Comparison of ENCODE assay signal across 8 mouse cellular contexts in genomic region chr16:36071450-36072379, GRCm38 (mm10). TPM values are rescaled to one million over a fixed set of nuclear protein-coding genes. Genes with fewer than 3 reads are reported as not detected.
DNase-seq lines count a peak whose midpoint lies in the region; ATAC-seq lines count a peak whose summit lies in the region.

Fam162a (minus strand) TSS chr16:36071594.
Ccdc58 (plus strand) TSS chr16:36071685.

- peak within 1 kb of the TSS; percentile 83 for H3K4me2 ChIP-seq in heart, embryonic 14.5 days (ENCODE audit: low read length)
- peak within 1 kb of the TSS; percentile 89 for H3K4me2 ChIP-seq in liver, embryonic 13.5 days
- peak within 1 kb of the TSS; percentile 67 for H3K4me2 ChIP-seq in stomach, embryonic 16.5 days (ENCODE audit: low read depth, low read length)

- H3K27me3 ChIP-seq in heart, embryonic 14.5 days (ENCODE audit: control insufficient read depth, insufficient read depth, low read length), result no peaks in the 10 kb centered on the region
- H3K27me3 ChIP-seq in liver, embryonic 13.5 days, result no peaks in the 10 kb centered on the region
- no peaks in the 10 kb centered on the region for H3K27me3 ChIP-seq in stomach, embryonic 16.5 days (ENCODE audit: control insufficient read depth, insufficient read depth, low read length)

- H3K27ac ChIP-seq in brown adipose tissue, adult 24 weeks (replicated peaks; ENCODE audit: low read depth, low read length), result peak within 1 kb of the TSS; percentile 99
- peak within 1 kb of the TSS; percentile 100 for H3K27ac ChIP-seq in heart, embryonic 14.5 days (replicated peaks in 1 of 2; ENCODE audit: control insufficient read depth in 1 of 2, insufficient read depth in 1 of 2, low read depth in 2 of 2, low read length in 2 of 2)
- H3K27ac ChIP-seq in liver, embryonic 13.5 days, result peak within 1 kb of the TSS; percentile 94
- H3K27ac ChIP-seq in stomach, embryonic 16.5 days (ENCODE audit: low read length), result peak within 1 kb of the TSS; percentile 99

- peak within 1 kb of the TSS; percentile 86 for H3K4me3 ChIP-seq in brown adipose tissue, adult 24 weeks (ENCODE audit: insufficient read depth, low read depth, low read length)
- peak within 1 kb of the TSS; percentile 77 to 80 for H3K4me3 ChIP-seq in heart, embryonic 14.5 days (ENCODE audit: control insufficient read depth in 1 of 2, insufficient read depth in 1 of 2, low read depth in 1 of 2, low read length in 2 of 2)
- H3K4me3 ChIP-seq in liver, embryonic 13.5 days (replicated peaks), result peak within 1 kb of the TSS; percentile 81
- H3K4me3 ChIP-seq in stomach, embryonic 16.5 days (replicated peaks; ENCODE audit: low read length), result peak within 1 kb of the TSS; percentile 90

- H3K9ac ChIP-seq in heart, embryonic 14.5 days (ENCODE audit: low read length), result peak within 1 kb of the TSS; percentile 87
- peak within 1 kb of the TSS; percentile 91 for H3K9ac ChIP-seq in liver, embryonic 13.5 days
- peak within 1 kb of the TSS; percentile 87 for H3K9ac ChIP-seq in stomach, embryonic 16.5 days (ENCODE audit: low read length)

- WGBS in heart, embryonic 14.5 days, result under 1% methylated on average over 80 of the region's 81 CpGs
- WGBS in liver, embryonic 13.5 days (ENCODE audit: insufficient replicate concordance), result under 1% methylated on average over 81 of the region's 81 CpGs
- under 1% methylated on average over 81 of the region's 81 CpGs for WGBS in stomach, embryonic 16.5 days

- H3K9me3 ChIP-seq in heart, embryonic 14.5 days (ENCODE audit: control insufficient read depth, low read length), result no peaks in the 10 kb centered on the region
- H3K9me3 ChIP-seq in liver, embryonic 13.5 days (replicated peaks), result no peaks in the 10 kb centered on the region
- no peaks in the 10 kb centered on the region for H3K9me3 ChIP-seq in stomach, embryonic 16.5 days (replicated peaks; ENCODE audit: control insufficient read depth, low read length)

- peaks cover 27% of the 10 kb centered on the region for H3K36me3 ChIP-seq in heart, embryonic 14.5 days (ENCODE audit: control insufficient read depth, insufficient read depth, low read length)
- H3K36me3 ChIP-seq in liver, embryonic 13.5 days, result peaks cover 12% of the 10 kb centered on the region
- no peaks in the 10 kb centered on the region for H3K36me3 ChIP-seq in stomach, embryonic 16.5 days (ENCODE audit: control insufficient read depth, insufficient read depth, low read length)

- DNase-seq in CD4-positive, CD25-positive, alpha-beta regulatory T cell, adult 2 months (ENCODE audit: low read depth, low spot score), result peak; percentile 97
- DNase-seq in fibroblast of lung, adult 2 months (ENCODE audit: low read depth), result peak; percentile 61
- DNase-seq in kidney, postnatal 14 days, result peak; percentile 95
- peak; percentile 85 for DNase-seq in liver, embryonic 13.5 days
- DNase-seq in neural tube, embryonic 10.5 days (ENCODE audit: extremely low spot score, low spot score), result peak; percentile 91

- ATAC-seq in heart, embryonic 14.5 days (ENCODE audit: insufficient number of reproducible peaks, insufficient read depth, low FRiP score, low read depth), result peak; percentile 91
- ATAC-seq in liver, embryonic 13.5 days (ENCODE audit: low read depth), result peak; percentile 94
- peak; percentile 94 for ATAC-seq in stomach, embryonic 16.5 days (ENCODE audit: insufficient read depth, low FRiP score)

- H3K4me1 ChIP-seq in brown adipose tissue, adult 24 weeks (ENCODE audit: control insufficient read depth, insufficient read depth, insufficient read length, low read length), result peaks cover 4% of the 10 kb centered on the region; the same call in 1 of the 2 replicates
- peaks cover 2 to 28% of the 10 kb centered on the region in 2 experiments; a peak in 3 of 4 replicates for H3K4me1 ChIP-seq in heart, embryonic 14.5 days (ENCODE audit: control insufficient read depth in 2 of 2, insufficient read depth in 2 of 2, low read length in 2 of 2)
- H3K4me1 ChIP-seq in liver, embryonic 13.5 days (replicated peaks), result peaks cover 47% of the 10 kb centered on the region
- H3K4me1 ChIP-seq in stomach, embryonic 16.5 days (ENCODE audit: control insufficient read depth, insufficient read depth, low read length), result peaks cover 17% of the 10 kb centered on the region

RNA-seq across cellular contexts. Expression of gene Fam162a, which starts in this region (rescaled TPM):
- 372 and 403 TPM in 2 replicates for polyA plus RNA-seq in brown adipose tissue, adult 24 weeks (2012; ENCODE audit: insufficient read depth, insufficient read length, missing spikeins)
- polyA plus RNA-seq in heart, embryonic 14.5 days (2014; fragmentation: Nextera tagmentation; extraction: Ambion mirVana), result 997 and 1,000 TPM in 2 replicates
- 212 and 214 TPM in 2 replicates for polyA plus RNA-seq in liver, embryonic 13.5 days (2015; fragmentation: Nextera tagmentation; extraction: Ambion mirVana)
- 494 and 500 TPM in 2 replicates for polyA plus RNA-seq in stomach, embryonic 16.5 days (2015; fragmentation: Nextera tagmentation; extraction: Ambion mirVana)

RNA-seq across cellular contexts. Expression of gene Ccdc58, which starts in this region (rescaled TPM):
- 79.2 and 93.0 TPM in 2 replicates for polyA plus RNA-seq in brown adipose tissue, adult 24 weeks (2012; ENCODE audit: insufficient read depth, insufficient read length, missing spikeins)
- polyA plus RNA-seq in heart, embryonic 14.5 days (2014; fragmentation: Nextera tagmentation; extraction: Ambion mirVana), result 76.2 and 77.5 TPM in 2 replicates
- polyA plus RNA-seq in liver, embryonic 13.5 days (2015; fragmentation: Nextera tagmentation; extraction: Ambion mirVana), result 71.3 and 76.8 TPM in 2 replicates
- 82.1 and 83.8 TPM in 2 replicates for polyA plus RNA-seq in stomach, embryonic 16.5 days (2015; fragmentation: Nextera tagmentation; extraction: Ambion mirVana)

Comparison
In these comparisons a context has a peak if more than half of its experiments do, and no peak if none do; other contexts are left out.
1. Peak in every context shown above with its lines: DNase-seq, ATAC-seq, H3K4me3 ChIP-seq and H3K27ac ChIP-seq.